Mouse (Mus musculus) induced T-regulatory cell, adult 2 months (primary cell): ENCODE measurements around the gene Tgfb1.

ENCODE experiments used
- DNase-seq: peaks from one replicate; pipeline ENCODE4 v3.0.0-alpha.2; 2012; ENCODE audit warnings: low read depth

Gene Tgfb1

DNA sequence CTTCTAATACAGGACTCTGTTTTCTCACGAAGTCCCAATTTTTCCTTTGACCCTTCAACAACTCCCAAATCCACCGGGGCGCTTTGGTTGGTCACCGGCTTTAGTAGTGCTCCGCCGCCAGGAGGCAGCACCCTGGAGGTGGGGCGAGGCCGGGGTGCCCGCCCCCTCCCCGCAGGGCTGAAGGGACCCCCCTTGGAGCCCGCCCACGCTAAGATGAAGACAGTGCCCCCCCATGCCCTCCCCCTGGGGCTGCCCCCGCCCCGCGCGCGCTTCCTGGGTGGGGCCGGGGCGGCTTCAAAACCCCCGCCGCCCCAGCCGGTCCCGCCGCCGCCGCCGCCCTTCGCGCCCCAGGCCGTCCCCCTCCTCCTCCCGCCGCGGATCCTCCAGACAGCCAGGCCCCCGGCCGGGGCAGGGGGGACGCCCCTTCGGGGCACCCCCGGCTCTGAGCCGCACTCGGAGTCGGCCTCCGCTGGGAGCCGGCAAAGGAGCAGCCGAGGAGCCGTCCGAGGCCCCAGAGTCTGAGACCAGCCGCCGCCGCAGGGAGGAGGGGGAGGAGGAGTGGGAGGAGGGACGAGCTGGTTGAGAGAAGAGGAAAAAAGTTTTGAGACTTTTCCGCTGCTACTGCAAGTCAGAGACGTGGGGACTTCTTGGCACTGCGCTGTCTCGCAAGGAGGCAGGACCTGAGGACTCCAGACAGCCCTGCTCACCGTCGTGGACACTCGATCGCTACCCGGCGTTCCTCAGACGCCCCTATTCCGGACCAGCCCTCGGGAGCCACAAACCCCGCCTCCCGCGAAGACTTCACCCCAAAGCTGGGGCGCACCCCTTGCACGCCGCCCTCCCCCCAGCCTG, at the start of gene Tgfb1:
Tgfb1 (plus strand) TSS at position 323 of the 852 bp plus-strand sequence.
- peak; percentile 93 for DNase-seq

GRCm38 (mm10) chr7:25637099-25637498, 49.7 kb upstream of the Tgfb1 start:
- DNase-seq: no peak

DNA sequence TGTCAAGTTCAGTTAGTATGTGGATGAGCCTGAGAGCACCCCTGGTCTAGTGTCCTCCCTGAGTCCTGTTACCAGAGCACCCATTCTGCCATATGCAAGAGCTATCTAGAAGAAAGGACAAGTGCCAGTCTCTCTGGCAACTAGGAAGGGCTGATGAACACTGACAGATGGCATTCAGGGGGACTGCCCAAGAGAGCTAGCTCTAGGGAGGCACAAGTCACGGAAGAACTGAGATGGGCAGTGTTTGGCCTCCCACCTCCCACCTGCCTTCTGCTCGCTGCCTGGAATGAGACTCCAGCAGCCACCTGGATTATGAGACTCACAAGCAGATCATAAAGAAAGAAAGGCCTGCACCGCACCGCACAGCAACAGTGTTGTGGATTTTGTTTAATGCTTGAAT, 47.0 kb upstream of the Tgfb1 start:
- DNase-seq: no peak

DNA sequence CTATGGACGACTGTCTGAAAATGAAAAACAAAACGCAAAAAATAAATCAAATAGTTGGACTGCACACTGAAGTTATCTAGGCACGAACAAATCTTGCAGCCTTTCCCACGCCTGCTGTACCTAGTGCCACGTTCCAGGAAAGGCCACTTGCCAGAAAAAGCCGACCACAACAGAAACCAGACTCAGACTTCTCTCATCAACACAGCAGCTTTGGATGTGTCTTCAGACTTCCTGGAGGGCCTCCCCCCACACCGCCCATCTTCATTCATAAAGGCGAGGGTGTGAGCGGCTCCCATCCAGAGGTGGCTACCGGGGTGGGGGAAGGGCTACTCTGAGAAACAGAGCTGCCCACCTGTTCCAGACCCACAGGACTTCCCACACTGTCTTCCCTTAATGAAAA, 42.7 kb upstream of the Tgfb1 start:
- DNase-seq: peak; percentile 38

DNA sequence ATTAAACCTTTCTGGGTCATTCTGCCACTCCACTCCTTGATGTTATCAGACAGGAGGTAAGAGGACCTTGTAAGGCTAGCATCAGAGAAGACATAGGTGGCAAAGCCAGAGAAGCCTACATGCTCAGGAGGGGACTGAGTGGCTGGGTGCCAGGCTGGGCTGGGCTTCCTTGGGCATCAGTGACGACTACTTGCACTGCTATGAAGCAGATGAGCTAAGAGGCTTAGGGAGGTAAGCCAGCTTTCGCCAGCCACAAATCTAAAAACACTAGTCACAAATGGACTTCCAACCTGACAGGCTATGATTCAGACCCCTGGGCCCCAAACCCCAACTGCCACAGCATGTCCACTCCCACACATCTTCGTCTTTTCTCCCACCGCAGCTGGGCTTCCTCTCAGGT, 42.2 kb upstream of the Tgfb1 start:
- DNase-seq: no peak

DNA sequence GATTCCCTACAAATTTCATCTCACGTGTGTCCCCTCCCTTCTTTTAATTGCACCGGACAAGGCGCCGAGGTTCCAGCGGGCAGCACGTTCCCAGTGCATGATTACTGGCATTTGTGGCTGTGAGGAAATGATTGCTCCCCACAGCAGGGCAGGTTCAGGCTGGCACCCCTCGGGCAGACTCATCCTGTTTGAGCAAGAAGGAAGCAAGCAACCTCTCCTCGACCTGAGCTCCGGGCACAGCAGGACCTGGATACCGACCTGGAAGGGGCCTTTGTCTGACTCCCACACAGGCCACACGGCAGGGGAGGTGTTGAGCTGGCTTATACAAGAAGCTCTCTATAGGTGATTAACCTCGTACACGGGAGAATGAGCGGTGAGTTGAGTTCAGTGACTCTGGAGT, 41.7 kb upstream of the Tgfb1 start:
- DNase-seq: no peak

DNA sequence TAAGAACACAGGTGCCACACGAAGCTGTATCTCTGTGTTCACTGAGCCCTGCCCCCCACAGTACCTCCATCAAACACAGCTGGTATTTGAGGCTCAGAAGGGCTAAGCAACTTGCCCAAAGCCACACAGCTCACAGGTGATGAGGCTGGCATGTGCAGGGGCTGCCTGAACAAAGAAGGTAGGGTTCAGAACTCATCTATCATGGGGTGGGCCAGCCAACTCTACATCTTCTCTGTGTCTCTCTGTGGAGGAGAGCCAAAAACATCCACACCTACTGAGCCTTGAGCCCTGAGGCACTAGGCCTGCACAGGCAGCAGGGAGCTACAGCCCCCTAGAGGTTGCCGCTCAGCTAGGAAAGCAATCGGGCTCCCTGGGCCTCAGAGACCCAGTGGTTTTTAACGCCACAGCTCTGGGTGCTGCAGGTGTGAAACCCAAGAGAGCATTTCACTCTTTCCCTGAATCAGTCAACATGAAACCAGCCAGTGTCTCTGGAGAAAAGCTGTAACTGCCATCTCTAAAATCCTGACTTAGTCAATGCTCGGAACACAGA, 39.2 kb upstream of the Tgfb1 start:
- peak; percentile 80 for DNase-seq

GRCm38 (mm10) chr7:25649839-25650238, 37.0 kb upstream of the Tgfb1 start:
- no peak for DNase-seq

DNA sequence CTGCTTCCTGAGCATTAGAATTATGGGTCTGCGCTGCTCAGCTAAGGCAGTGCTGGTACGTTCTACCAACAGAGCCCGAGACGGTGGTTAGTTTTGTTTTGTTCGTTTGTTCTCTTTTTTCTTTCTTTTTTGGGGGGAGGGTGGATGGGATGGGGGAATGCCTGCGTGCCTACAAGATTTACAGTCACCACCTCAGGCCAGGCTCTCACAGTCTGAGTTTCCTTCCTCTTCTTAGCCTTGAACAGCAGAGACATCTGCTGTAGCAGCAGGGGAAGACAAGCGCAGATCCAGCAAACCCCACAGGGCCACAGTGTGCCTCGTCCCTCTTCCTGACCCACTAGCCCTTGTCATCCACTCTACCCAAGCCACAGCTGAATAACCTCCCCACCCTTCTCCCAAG, 35.5 kb upstream of the Tgfb1 start:
- peak; percentile 34 for DNase-seq

DNA sequence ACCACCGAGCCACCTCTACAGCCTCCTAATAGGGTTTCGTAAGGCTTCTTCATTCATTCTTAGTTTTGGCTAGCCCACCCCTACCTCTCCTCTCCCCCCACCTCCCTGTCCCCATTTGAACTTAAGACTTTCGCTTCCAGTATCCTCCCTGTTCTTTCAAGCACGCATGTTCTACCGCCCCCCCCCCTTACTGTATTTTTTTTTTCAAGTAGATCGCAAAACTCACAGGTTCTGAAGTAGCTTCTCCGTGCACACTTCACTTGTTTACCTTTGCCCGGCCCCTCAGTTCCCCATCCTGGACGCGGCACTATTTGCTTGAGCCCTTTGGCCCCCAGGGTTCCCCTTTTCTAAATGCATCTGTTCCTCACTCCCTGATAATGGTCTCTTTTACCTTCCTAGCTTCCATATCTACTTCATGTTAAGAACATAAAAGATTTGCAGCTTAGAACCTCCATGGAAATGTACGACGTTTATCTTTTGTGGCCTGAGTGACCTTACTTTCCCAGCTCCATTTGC, 34.5 kb upstream of the Tgfb1 start:
- DNase-seq: no peak

DNA sequence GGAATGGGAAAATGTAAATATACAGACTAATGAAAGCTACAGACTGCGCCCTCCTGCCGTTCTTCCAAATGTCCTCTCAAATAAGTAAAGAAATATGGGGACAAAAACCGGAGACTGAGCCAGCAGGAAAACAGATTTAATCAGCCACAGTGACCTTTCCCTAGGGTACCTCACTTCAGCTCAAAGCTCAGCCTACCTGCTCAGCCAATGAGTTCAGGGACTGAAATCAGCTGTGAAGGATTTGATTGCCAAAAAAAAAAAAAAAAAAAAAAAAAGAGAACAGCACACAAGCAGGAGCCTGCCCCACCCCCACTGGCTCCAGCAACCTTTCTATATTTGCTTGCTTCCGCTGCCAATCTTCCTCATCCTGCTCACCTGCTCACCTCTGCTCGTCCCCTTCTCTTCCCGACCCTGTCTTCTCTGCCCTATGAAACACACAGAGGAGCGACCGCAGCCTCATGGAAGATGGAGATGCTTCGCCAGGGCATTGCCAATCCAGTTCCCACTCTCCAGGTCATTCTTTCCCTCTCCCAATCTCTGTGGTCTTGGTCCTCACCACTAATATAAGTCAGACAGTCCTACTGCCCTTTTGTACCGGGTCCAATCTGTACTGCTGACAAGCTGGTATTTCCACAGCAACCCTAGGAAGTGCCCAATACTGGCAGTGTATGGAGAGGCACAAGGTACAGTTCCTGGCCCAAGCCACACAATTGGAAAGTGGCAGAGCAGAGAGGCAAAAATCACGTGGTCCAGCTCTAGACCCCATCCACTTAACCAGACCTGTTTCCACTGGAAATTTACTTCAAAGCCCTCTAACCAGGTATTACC, 31.0 kb upstream of the Tgfb1 start:
- DNase-seq: no peak

GRCm38 (mm10) chr7:25657785-25658184, 29.0 kb upstream of the Tgfb1 start:
- no peak for DNase-seq

- peak; percentile 100 for DNase-seq
Measured at GRCm38 (mm10) chr7:25658657-25659472, 27.9 kb upstream of the Tgfb1 start, which contains the start of the genes Bckdha and Exosc5. Gene Bckdha, minus strand, starts transcription at chr7:25658981. Gene Exosc5, plus strand, starts transcription at chr7:25659164.

DNA sequence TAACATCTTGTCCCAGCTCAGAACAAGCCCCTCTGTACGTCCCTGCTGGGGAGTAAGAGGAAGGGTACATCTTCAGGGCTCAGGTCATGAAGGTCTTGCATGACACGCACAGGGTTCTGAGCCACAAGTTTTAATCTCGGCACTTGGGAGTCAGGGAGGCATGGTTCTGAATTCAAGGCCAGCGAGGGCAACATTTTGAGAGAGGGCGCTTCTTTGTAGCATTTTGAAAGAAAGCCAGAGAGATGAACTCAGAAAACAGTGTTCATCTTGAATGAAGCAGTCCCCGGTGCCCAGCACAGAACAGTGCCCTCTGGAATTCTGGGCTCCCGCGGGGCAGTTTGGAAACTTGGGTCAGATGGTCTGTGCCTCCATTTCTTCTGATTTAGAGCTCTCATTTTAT, 20.4 kb upstream of the Tgfb1 start:
- DNase-seq: no peak

- DNase-seq: no peak
Measured at GRCm38 (mm10) chr7:25669158-25669557, 17.6 kb upstream of the Tgfb1 start.

GRCm38 (mm10) chr7:25669631-25670030, 17.2 kb upstream of the Tgfb1 start:
- no peak for DNase-seq

- DNase-seq: no peak
Measured at GRCm38 (mm10) chr7:25670096-25670495, 16.7 kb upstream of the Tgfb1 start.

GRCm38 (mm10) chr7:25671686-25672085, 15.1 kb upstream of the Tgfb1 start:
- no peak for DNase-seq

GRCm38 (mm10) chr7:25672442-25672841, 14.4 kb upstream of the Tgfb1 start:
- DNase-seq: peak; percentile 49

- DNase-seq: peak; percentile 48
Measured at GRCm38 (mm10) chr7:25674297-25674696, 12.5 kb upstream of the Tgfb1 start.

- DNase-seq: peak; percentile 44
Measured at GRCm38 (mm10) chr7:25674719-25675300, 12.0 kb upstream of the Tgfb1 start, which contains the start of gene Tmem91. Gene Tmem91, minus strand, starts transcription at chr7:25675166.
